Mouse (Mus musculus) E14TG2a.4 (cell line): ENCODE measurements at regions not wholly inside any gene's neighbourhood (a gene's known extent, or its start where the extent isn't known, plus 50 kb on each side); places are given as distances from the start of the nearest gene placed in this dataset.

ENCODE experiments used
- CTCF ChIP-seq: conservative IDR thresholded peaks from 2 replicates; pipeline ENCODE4 v1.5.1; 2014; ENCODE audit warnings: low read length
- POU5F1 ChIP-seq: IDR thresholded peaks from 2 replicates; pipeline ENCODE4 v1.6.1; 2014; ENCODE audit warnings: low read length, borderline replicate concordance

GRCm38 (mm10) chr9:52273994-52274393, 105.6 kb upstream of the Zc3h12c start:
- TF ChIP-seq CTCF, result no peak
- TF ChIP-seq POU5F1, result no peak
